Mouse (Mus musculus): ENCODE results near the gene 4933428G20Rik. TPM values are rescaled to one million over a fixed set of nuclear protein-coding genes. Genes with fewer than 3 reads are reported as not detected.
A peak's percentile ranks its signal among the peaks of the same experiment; 100 is the strongest.

The 4933428G20Rik gene
- polyA plus RNA-seq, 1 experiment, result 1.0 TPM

DNA sequence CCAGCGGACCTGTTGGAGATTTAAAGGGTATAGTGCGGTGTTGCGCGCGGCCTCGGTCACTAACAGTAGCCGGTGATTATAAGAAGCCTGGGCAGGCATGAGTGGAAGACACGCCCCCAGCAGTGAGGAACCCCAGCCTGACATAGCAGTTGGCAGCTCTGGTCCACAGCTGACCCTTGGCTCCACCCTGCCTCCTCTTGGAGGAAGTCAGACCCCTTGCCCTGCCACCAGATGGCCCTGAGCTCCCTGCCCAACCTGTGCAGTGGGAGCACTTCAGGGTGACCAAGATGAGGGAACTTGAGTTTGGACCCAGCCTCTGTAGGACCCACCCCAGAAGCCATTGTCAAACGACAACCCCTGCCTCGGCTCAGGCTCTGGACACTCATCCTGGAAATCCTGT lies 8.5 kb downstream of the 4933428G20Rik start:
- Histone ChIP-seq H3K27me3 (ENCODE audit: control insufficient read depth, insufficient read depth, insufficient read length) (no peaks in the 10 kb centered on the region), H3ac (ENCODE audit: control insufficient read depth, insufficient read length) (no peak overlapping the region), H3K79me2 (ENCODE audit: control insufficient read depth, insufficient read depth) (no peaks in the 10 kb centered on the region), H3K36me3 (ENCODE audit: control insufficient read depth, insufficient read depth) (peaks cover 53% of the 10 kb centered on the region), H3K4me3 (no peak overlapping the region), H3K4me2 (ENCODE audit: low read depth) (no peak overlapping the region)
- TF ChIP-seq MAX (IDR thresholded peaks at IDR 0.05; ENCODE audit: low read depth) (no peak), TCF12 (IDR thresholded peaks at IDR 0.05; ENCODE audit: insufficient read depth, poor library complexity, severe bottlenecking) (no peak), MYOG (IDR thresholded peaks at IDR 0.05; ENCODE audit: control insufficient read depth in 1 of 3, insufficient read depth in 1 of 3, insufficient read length in 2 of 3, low read depth in 2 of 3) (no peak), POLR2AphosphoS2 (IDR thresholded peaks at IDR 0.05; ENCODE audit: insufficient read length, low read depth) (no peak), USF1 (IDR thresholded peaks at IDR 0.05; ENCODE audit: low read depth) (no peak), REST (IDR thresholded peaks at IDR 0.05; ENCODE audit: insufficient read depth, insufficient read length) (no peak), MYOD1 (IDR thresholded peaks at IDR 0.05; ENCODE audit: control insufficient read depth in 1 of 3, insufficient read length in 2 of 3, low read depth in 2 of 3) (no peak), SRF (IDR thresholded peaks at IDR 0.05; ENCODE audit: control insufficient read depth, insufficient read length, low read depth) (no peak), E2F4 (IDR thresholded peaks at IDR 0.05; ENCODE audit: insufficient read depth) (no peak), POLR2A (IDR thresholded peaks at IDR 0.05; ENCODE audit: insufficient read length, low read depth) (no peak), TCF3 (IDR thresholded peaks at IDR 0.05; ENCODE audit: insufficient read length, low read depth) (no peak), CEBPB (IDR thresholded peaks at IDR 0.05; ENCODE audit: insufficient read depth, poor library complexity, severe bottlenecking) (no peak)

DNA sequence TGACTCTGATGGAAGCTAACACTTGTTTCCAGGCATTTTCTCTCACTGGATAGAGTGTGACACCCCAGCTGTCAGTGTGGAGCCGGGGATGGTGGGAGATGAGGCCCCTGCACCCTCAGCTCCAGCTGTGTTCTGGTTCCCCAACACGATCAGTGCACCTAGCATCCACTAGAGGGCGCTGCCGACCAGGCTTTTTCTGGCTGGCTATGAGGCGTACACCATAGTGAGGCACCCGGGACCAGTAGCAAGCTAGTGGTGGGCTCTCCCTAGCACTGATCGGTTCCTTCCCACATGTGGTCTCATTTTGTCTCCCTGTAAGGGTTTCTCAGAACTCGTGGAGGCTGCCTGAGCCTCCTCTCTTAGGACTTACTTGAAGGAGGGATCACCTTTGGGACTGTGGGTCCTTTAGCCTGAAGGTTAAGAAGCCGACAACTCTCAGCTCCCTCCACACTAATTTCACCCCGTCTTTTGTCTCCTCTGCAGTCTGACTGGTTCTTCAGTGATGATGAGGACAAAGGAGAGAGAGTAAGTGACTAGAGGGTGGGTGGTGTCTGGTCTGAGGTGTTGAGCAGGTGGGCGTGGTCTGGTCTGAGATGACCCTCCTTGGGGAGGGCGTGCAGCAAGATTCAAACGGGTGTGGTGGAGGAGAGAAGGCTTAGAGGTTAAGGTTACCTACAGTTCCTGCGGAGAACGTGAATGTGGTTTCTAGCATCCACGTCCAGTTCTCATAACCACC lies 10.4 kb downstream of the 4933428G20Rik start:
- Histone ChIP-seq H3K36me3 (ENCODE audit: control insufficient read depth, insufficient read depth) (peaks cover 66% of the 10 kb centered on the region), H3ac (ENCODE audit: control insufficient read depth, insufficient read length) (no peak overlapping the region), H3K27me3 (ENCODE audit: control insufficient read depth, insufficient read depth, insufficient read length) (no peaks in the 10 kb centered on the region), H3K4me3 (no peak overlapping the region), H3K4me2 (ENCODE audit: low read depth) (no peak overlapping the region), H3K79me2 (ENCODE audit: control insufficient read depth, insufficient read depth) (no peaks in the 10 kb centered on the region)
- TF ChIP-seq SRF (IDR thresholded peaks at IDR 0.05; ENCODE audit: control insufficient read depth, insufficient read length, low read depth), result no peak
- peak; percentile 16 for TF ChIP-seq POLR2A (IDR thresholded peaks at IDR 0.05; ENCODE audit: insufficient read length, low read depth)

DNA sequence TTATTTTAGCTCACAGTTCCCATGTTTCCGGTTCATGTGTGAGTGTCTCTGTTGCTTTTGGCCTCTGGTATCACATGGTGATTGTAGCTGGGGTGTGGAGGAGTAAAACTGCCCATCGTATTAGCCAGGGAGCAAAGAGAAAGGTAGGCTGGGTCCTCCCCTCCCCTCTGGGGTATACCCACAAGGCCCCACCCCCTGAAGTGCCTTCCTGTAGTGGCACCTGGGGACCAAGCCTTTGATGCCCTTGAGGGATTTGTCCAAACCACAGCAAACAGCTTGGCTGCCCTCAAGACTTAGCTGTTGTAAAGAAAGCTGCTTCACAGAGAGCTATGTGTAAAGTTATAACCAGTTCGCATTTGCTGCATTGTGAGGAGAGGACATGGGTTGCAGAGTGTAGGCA lies 12.5 kb downstream of the 4933428G20Rik start:
- H3K79me2 ChIP-seq (ENCODE audit: control insufficient read depth, insufficient read depth), result no peaks in the 10 kb centered on the region
- no peak overlapping the region for H3K4me2 ChIP-seq (ENCODE audit: low read depth)
- H3K27me3 ChIP-seq (ENCODE audit: control insufficient read depth, insufficient read depth, insufficient read length), result no peaks in the 10 kb centered on the region
- no peak overlapping the region for H3ac ChIP-seq (ENCODE audit: control insufficient read depth, insufficient read length)
- peaks cover 54% of the 10 kb centered on the region for H3K36me3 ChIP-seq (ENCODE audit: control insufficient read depth, insufficient read depth)
- H3K4me3 ChIP-seq, result no peak overlapping the region
- TF ChIP-seq POLR2AphosphoS2 (IDR thresholded peaks at IDR 0.05; ENCODE audit: insufficient read length, low read depth) (no peak), SRF (IDR thresholded peaks at IDR 0.05; ENCODE audit: control insufficient read depth, insufficient read length, low read depth) (no peak), TCF12 (IDR thresholded peaks at IDR 0.05; ENCODE audit: insufficient read depth, poor library complexity, severe bottlenecking) (no peak), CEBPB (IDR thresholded peaks at IDR 0.05; ENCODE audit: insufficient read depth, poor library complexity, severe bottlenecking) (no peak), POLR2A (IDR thresholded peaks at IDR 0.05; ENCODE audit: insufficient read length, low read depth) (no peak), REST (IDR thresholded peaks at IDR 0.05; ENCODE audit: insufficient read depth, insufficient read length) (no peak), MAX (IDR thresholded peaks at IDR 0.05; ENCODE audit: low read depth) (no peak), MYOD1 (IDR thresholded peaks at IDR 0.05; ENCODE audit: control insufficient read depth in 1 of 3, insufficient read length in 2 of 3, low read depth in 2 of 3) (no peak), MYOG (IDR thresholded peaks at IDR 0.05; ENCODE audit: control insufficient read depth in 1 of 3, insufficient read depth in 1 of 3, insufficient read length in 2 of 3, low read depth in 2 of 3) (no peak), E2F4 (IDR thresholded peaks at IDR 0.05; ENCODE audit: insufficient read depth) (no peak), TCF3 (IDR thresholded peaks at IDR 0.05; ENCODE audit: insufficient read length, low read depth) (no peak)

DNA sequence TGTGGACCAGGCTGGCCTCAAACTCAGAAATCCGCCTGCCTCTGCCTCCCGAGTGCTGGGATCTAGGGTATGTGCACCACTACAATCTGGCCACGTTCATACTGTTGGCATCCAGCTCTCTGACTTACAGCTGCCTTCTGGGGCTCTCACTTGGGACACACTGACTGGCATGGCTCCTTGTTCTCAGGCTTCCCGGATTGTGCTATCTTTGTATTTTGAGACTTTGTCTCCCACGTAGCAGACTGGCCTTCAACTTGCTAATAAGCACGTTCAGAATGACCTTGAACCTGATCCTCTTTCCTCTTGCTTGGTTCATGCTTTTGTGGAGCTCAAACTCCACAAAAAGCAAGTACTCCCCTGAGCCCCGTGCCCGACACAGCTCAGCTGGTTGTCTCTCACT lies 14.5 kb downstream of the 4933428G20Rik start:
- peaks cover 8% of the 10 kb centered on the region for H3K79me2 ChIP-seq (ENCODE audit: control insufficient read depth, insufficient read depth)
- no peak overlapping the region for H3ac ChIP-seq (ENCODE audit: control insufficient read depth, insufficient read length)
- H3K36me3 ChIP-seq (ENCODE audit: control insufficient read depth, insufficient read depth), result peaks cover 60% of the 10 kb centered on the region
- no peak overlapping the region for H3K4me2 ChIP-seq (ENCODE audit: low read depth)
- H3K4me3 ChIP-seq, result no peak overlapping the region
- TF ChIP-seq TCF12 (IDR thresholded peaks at IDR 0.05; ENCODE audit: insufficient read depth, poor library complexity, severe bottlenecking) (no peak), USF1 (IDR thresholded peaks at IDR 0.05; ENCODE audit: low read depth) (no peak), MAX (IDR thresholded peaks at IDR 0.05; ENCODE audit: low read depth) (no peak), CEBPB (IDR thresholded peaks at IDR 0.05; ENCODE audit: insufficient read depth, poor library complexity, severe bottlenecking) (no peak), MYOD1 (IDR thresholded peaks at IDR 0.05; ENCODE audit: control insufficient read depth in 1 of 3, insufficient read length in 2 of 3, low read depth in 2 of 3) (no peak), POLR2AphosphoS2 (IDR thresholded peaks at IDR 0.05; ENCODE audit: insufficient read length, low read depth) (no peak), MYOG (IDR thresholded peaks at IDR 0.05; ENCODE audit: control insufficient read depth in 1 of 3, insufficient read depth in 1 of 3, insufficient read length in 2 of 3, low read depth in 2 of 3) (no peak), REST (IDR thresholded peaks at IDR 0.05; ENCODE audit: insufficient read depth, insufficient read length) (no peak), E2F4 (IDR thresholded peaks at IDR 0.05; ENCODE audit: insufficient read depth) (no peak)
- H3K27me3 ChIP-seq (ENCODE audit: control insufficient read depth, insufficient read depth, insufficient read length), result no peaks in the 10 kb centered on the region

DNA sequence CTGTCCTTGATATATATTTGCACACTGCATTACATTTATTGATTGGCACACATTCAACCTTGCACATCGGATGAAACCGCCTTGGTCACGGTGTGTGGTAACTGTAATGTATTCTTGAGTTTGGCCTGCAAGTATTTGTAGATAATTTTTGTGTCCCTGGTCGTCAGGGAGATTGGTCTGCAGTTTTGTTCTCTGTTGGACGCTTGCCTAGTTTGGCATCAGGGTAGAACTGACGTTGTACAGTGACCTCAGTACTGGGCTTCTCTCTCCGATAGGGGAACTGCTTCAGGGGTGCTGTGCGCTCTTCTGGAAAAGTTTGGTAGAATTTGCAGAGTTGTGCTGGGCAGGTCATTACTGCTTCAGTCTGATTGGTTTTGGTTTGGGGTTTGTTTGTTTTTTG lies 20.3 kb downstream of the 4933428G20Rik start:
- no peaks in the 10 kb centered on the region for H3K27me3 ChIP-seq (ENCODE audit: control insufficient read depth, insufficient read depth, insufficient read length)
- no peak overlapping the region for H3K4me3 ChIP-seq
- TF ChIP-seq POLR2AphosphoS2 (IDR thresholded peaks at IDR 0.05; ENCODE audit: insufficient read length, low read depth) (no peak), MYOD1 (IDR thresholded peaks at IDR 0.05; ENCODE audit: control insufficient read depth in 1 of 3, insufficient read length in 2 of 3, low read depth in 2 of 3) (no peak), POLR2A (IDR thresholded peaks at IDR 0.05; ENCODE audit: insufficient read length, low read depth) (no peak), USF1 (IDR thresholded peaks at IDR 0.05; ENCODE audit: low read depth) (no peak), MYOG (IDR thresholded peaks at IDR 0.05; ENCODE audit: control insufficient read depth in 1 of 3, insufficient read depth in 1 of 3, insufficient read length in 2 of 3, low read depth in 2 of 3) (no peak), REST (IDR thresholded peaks at IDR 0.05; ENCODE audit: insufficient read depth, insufficient read length) (no peak), CEBPB (IDR thresholded peaks at IDR 0.05; ENCODE audit: insufficient read depth, poor library complexity, severe bottlenecking) (no peak), SRF (IDR thresholded peaks at IDR 0.05; ENCODE audit: control insufficient read depth, insufficient read length, low read depth) (no peak), MAX (IDR thresholded peaks at IDR 0.05; ENCODE audit: low read depth) (no peak), TCF3 (IDR thresholded peaks at IDR 0.05; ENCODE audit: insufficient read length, low read depth) (no peak), TCF12 (IDR thresholded peaks at IDR 0.05; ENCODE audit: insufficient read depth, poor library complexity, severe bottlenecking) (no peak), E2F4 (IDR thresholded peaks at IDR 0.05; ENCODE audit: insufficient read depth) (no peak)
- H3K79me2 ChIP-seq (ENCODE audit: control insufficient read depth, insufficient read depth), result peaks cover 11% of the 10 kb centered on the region
- peaks cover 69% of the 10 kb centered on the region for H3K36me3 ChIP-seq (ENCODE audit: control insufficient read depth, insufficient read depth)
- no peak overlapping the region for H3K4me2 ChIP-seq (ENCODE audit: low read depth)
- no peak overlapping the region for H3ac ChIP-seq (ENCODE audit: control insufficient read depth, insufficient read length)

All from myocyte (in vitro differentiated cells).